Mouse (Mus musculus) MEL-GATA-1-ER (cell line): ENCODE measurements around the gene Fstl5.
"Not testable (repeated sequence)": the region's sequence is repeated elsewhere in the genome, so short reads cannot be mapped to it uniquely, and the experiment has no call there.

ENCODE experiments used
- DNase-seq: peaks from one replicate; pipeline ENCODE4 v3.0.0-alpha.2; 2012; ENCODE audit warnings: low read depth; ENCODE audit errors: extremely low read depth

Fstl5 gene

GRCm38 (mm10) chr3:76507891-76508290 is 433.8 kb downstream of the Fstl5 start:
- not testable (repeated sequence) for DNase-seq

GRCm38 (mm10) chr3:76508811-76509210 is 434.7 kb downstream of the Fstl5 start:
- no peak for DNase-seq

- DNase-seq: no peak
These were observed 493.3 kb downstream of the Fstl5 start for GRCm38 (mm10) chr3:76567346-76567745.

GRCm38 (mm10) chr3:76572478-76572877 is 498.4 kb downstream of the Fstl5 start:
- DNase-seq: no peak

- no peak for DNase-seq
These were observed 499.0 kb downstream of the Fstl5 start for GRCm38 (mm10) chr3:76572920-76573541.

GRCm38 (mm10) chr3:76593148-76593547 is 519.1 kb downstream of the Fstl5 start:
- no peak for DNase-seq

GRCm38 (mm10) chr3:76620044-76620443 is 546.0 kb downstream of the Fstl5 start:
- DNase-seq: no peak

- DNase-seq: no peak
These were observed 580.2 kb downstream of the Fstl5 start for GRCm38 (mm10) chr3:76654243-76654642.

GRCm38 (mm10) chr3:76670859-76671258 is 596.8 kb downstream of the Fstl5 start:
- no peak for DNase-seq

GRCm38 (mm10) chr3:76676006-76676405 is 601.9 kb downstream of the Fstl5 start:
- DNase-seq: no peak

GRCm38 (mm10) chr3:76679853-76680545 is 605.9 kb downstream of the Fstl5 start:
- DNase-seq: no peak

- no peak for DNase-seq
These were observed 606.4 kb downstream of the Fstl5 start for GRCm38 (mm10) chr3:76680546-76680883.

GRCm38 (mm10) chr3:76697134-76697629 is 623.1 kb downstream of the Fstl5 start:
- DNase-seq: no peak

GRCm38 (mm10) chr3:76739221-76739620 is 665.2 kb downstream of the Fstl5 start:
- DNase-seq: no peak
